Mouse (Mus musculus): ENCODE measurements around the gene Copg2.
A peak's percentile ranks its signal among the peaks of the same experiment; 100 is the strongest.

Copg2 gene

DNA sequence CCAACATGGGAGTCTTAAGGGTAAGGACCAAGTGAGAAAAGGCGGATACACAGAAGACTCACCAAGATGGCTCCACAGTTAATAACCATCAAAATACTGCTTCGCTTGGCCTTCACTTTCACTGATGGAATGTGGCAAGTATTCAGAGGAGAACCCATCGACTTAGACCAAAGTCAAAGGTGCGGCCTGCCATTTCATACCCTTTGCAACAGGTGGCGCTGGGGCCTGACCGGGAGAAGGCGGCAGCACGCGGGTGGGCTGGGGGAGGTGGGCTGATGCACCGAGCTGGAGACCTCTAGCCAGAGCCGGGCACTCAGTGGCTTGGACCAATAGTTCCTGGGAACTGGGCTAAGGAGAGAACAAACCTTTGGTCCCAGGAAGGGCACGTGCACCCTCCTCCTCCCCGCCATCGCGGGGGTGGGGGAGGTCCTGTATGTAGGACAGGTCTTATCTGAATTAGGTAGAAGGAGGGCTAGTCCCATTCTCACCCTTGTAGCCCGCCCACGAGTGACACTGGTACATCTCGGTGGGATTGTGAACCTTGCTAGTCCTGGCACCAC lies 163.9 kb downstream of the Copg2 start:
- DNase-seq = no peak

DNA sequence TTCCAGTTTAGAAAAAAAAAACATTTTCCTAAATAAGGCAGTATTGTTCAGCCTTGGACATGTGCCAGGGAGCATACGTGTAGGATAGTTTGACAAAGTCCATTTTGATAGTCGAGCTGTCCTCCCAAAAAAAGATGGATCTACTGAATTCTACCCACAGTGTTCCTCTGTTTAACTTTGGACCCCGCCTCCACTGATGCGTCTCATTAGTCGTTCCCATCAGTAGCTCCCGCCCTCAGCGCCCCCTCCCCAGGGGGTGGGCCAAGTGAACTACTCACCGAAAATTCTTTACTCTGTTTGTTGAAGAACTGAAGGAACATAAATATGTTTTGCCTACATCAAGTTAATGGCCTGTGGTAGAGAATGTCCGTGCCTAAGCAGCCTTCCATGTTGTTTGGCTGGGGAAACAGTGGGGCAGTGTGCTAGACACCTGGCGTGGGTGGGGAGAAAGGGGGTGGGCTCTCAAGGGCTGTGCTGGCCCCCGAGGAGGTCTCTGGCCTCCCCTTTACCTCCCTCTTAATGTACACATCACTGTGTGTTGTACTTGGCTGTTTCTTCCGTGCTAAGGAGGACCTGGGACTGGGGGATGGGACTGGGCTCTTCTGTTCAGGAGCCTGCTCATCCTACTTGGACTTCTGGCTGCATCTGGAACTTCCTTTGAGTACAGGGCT lies 166.2 kb downstream of the Copg2 start:
- DNase-seq = no peak

DNA sequence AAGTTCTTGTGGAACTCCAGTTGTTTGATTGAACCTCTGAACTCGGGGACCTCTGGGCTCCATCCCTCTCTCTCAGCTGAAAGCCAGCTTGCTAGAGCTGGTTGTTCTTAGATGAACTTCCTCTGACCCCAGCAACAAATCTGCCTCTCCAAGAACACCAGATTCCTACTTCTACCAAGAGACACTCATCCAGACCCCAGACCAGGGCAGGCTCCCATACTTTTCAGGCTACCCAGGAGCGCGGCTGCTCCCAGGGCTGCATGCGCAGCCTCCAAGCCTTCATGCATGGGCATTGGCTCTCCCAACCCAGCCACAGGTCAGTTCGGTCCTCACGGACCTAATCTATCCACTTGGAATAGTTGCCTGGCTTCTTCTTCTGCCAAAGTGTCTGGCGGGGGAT lies 173.3 kb downstream of the Copg2 start, which contains the start of gene Mest:
Gene Mest (plus strand): TSS at position 217 of the 400 bp plus-strand sequence.
- no peak for DNase-seq

DNA sequence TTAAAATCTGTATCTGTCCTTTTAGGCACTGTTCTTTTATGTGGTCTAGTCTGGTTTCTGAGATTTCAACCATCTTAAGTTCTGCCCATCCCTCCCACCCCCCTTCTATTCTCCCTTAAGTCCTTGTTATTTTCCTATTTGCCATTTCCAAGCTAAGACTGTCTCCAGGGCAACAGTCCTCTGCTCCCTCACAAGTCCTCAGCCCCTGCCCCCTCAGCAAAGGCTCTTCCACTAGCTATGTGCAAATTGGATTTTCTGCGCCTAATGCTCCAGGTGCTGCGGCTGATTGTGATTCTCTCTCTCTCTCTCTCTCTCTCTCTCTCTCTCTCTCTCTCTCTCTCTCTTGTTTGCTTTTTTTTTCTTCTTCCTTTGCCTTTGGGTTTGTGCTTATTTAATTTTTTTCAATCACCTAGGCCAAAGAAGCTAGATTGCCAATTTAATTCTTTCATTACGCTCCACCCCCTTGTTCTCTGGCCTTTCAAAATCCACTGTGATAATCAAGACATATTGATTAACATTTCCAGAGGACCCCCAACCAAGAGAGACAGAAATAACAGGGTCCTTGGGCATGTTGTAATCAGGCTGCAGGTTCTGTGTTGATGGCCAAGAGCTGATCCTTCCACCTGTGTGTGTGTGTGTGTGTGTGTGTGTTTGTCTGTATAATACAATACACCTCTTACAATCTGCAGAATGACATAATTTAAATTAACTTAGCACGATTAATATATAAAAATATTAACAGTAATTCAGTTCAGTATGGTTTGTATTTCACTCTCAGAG lies 174.0 kb downstream of the Copg2 start:
- no peak for DNase-seq

DNA sequence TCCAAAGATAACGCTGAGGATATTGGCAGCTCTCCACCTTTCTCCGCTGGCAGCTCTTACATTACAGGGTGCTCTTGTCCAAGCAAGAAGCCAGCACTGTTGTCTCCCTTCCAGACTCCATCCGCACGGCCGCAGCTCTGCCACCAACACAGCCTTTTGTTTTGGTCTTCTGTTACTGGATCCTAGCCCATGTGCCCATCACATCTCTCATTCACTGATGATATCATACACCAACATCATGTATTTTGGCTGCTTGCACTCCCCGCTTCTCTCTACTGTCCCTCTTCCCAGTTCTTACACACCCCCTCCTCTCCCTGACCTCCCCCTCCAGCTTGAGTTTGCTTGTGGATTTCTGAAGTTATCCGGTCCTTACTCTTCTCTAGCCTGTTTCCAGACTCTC lies 179.8 kb downstream of the Copg2 start:
- peak in 1 of 2 experiments; percentile 42 for DNase-seq

DNA sequence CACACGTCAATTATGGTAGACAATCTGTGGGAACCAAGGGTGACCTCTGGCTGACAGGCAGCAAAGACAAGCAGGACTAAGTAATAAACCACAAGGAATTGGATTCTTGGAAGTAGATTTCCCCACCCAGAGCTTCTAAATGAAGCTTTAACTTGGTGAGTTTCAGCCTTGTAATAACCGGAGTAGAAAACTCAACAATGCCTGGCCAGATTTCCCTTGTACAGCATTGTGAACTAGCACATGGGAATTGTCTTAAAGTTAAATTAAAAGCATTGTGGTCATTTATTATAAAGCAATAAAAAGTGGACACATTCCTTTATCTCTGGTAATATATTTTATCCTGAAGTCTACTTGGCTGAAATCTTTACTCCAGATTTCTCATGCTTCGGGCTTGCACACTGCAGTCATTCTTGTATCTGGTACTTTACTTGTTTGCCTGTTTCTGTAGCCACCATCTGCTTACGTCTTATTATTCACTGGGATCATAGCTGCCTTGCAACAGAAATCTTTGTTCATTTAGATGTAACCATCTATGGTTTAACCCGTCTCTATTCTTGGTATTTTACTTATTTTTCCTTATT lies 181.6 kb downstream of the Copg2 start:
- DNase-seq = no peak

DNA sequence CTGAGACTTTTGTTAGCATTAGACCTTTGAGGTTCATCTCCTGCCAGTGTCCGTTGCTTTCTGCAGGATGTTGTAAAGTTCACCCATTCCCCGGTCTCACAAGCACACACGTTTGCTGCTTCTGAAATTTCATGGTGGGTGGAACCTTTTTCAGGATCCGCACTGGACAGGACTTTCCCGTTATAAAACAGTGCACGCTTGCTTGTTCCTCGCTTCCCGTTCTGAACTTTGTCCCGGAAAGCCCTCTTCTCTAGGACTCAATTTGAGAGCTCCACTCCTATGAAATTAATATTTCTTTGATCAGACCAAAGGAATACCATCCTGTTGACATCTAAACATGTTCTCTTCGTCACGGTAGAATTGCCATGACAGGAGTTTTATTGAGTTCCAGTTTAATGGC lies 182.7 kb downstream of the Copg2 start:
- no peak for DNase-seq

DNA sequence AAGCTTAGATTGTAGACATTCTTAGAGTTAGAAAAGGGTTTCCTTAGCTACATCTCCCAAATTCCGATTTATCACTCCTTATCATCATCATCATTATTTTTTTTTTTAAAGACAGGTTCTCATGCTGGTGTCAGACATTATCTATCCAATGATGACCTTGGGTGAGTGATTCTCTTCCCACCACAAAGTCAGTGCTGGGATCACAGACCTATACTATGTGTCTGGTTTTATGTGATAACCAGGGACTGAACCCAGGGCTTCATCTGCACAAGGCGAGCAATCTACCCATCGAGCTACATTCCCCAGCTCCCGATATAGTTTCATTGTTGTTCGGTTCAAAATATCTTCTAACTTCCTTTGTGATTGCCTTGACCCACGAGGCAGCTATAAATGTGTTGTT lies 183.1 kb downstream of the Copg2 start:
- no peak for DNase-seq

DNA sequence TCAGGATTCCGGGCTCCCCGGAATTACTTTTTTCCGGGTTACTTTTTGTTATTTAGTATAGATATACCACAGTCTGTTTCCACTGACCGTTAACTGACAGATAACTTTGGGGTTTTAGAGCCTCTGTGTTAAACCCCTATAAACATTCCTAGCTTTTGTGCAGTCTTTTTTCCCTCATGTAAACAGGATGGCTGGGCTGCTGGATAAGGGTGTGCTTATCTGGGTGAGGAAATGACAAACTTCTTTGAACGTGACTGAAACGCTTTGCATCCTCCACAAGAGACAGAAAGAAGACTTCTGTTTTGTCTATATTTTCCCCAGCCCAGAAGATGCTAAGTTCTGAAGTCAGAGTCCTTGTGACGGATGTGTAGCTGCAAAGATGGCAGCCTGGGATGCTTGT lies 184.1 kb downstream of the Copg2 start:
- DNase-seq = no peak

DNA sequence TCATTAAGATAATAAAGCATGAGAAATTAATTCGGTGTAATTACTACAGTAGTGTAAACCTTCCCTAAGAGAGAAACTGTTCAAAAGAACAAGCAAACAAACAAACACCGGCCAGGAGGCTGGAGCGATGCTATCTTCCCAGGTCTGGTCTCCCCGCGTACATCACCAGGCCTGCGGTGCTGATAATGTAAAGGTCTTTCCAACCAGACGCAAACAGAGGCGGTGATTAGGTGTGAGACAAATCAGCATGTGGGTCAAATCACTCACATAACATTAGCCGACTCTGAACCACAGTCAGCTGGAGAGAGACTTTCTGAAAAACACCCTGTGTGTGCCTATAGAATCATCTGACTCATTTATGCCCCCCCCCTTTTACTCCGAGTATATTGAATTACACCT lies 185.2 kb downstream of the Copg2 start:
- DNase-seq = no peak

DNA sequence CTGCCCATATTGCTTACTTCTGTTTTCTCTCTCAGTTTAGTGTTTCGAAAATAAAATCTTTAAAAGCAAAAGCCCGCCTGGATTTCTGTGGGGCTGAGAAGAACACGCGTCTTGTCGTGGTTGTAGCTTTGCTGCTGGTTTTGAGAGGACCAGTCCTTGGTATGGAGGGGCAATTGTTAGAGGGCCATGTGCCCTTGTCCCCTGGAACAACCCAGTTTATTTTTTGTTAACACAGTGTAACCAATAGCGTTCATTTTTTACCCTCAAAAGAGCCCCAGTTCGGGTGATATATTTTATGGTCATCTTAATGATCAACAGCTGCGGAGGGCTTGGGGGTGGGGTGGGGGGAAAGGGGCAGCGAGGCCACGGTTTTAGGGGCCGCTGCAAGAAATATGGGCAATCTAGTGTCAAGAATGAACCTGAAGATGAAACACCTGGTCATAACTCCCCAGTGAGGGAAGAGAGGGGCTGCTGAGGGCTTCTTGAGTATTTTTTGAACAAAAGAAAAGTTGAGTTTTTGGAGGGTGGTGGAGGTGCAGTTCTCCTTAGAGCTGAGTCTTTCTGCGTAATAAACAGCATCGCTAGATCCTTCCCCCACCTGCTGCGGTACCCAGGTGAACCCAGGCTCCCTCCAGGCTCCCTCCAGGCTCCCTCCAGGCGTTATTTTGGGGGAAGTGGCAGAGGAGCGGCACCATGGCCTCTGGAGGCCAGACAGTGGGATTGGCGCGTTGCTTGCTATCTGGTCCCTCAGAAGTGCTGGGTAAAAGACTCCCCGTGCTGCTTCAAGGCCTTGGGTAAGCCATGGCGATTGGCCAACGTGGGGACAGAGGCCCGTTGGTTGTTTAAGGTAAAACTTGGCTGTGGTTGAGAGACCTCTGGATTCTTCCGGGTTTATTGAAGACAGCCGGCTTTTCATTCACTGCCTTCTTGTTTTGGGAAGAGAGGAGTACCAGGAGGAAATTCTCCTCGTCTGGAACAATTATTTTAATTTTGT lies 185.9 kb downstream of the Copg2 start:
- DNase-seq = no peak

DNA sequence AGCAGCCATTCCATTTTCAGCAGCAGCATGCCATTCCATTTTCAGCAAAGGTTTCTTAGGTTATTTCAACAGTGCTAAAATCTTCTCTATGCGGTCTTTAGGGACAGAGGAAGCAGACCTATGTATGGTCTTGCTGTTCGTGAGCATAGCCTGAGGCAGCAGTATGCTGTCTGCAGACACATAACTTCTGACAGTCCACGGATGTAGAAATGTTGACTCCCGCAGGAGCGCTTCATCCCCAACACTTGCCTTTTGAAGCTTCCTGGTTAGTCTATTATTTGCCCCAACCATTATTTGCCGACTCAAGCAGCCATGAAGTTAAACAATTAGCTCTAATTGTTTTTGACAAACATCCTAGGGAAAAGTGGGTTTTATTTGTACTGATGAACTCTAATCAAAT lies 187.5 kb downstream of the Copg2 start:
- DNase-seq = no peak

DNA sequence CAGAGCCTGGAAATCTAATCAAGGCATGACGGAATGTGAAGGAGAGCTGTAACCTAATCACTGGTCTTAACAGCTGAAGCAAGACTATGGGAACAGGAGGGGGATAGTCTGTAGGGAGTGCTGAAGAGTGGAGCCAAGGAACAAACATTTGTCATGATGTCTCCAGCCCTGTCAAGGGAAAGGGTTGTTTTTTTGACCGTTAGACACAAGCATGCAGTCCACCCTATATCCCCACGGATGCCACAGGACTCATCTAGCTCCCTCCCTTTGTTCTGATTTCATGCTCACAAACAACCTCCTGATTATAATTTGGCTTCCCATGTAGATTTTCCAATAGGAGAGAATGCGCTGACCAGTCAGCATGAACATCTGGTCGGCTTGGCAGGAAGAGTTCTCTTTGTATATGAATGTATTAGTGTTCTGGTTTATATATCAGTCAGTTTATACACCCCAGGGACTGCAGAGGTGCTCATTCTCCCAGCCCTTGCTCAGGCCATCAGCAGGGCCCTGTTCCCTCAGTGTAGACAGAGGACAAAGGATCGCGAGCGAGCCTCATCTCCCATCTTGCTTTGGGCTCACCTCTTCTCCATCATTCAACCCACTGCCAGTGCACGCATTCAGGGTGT lies 192.5 kb downstream of the Copg2 start:
- no peak for DNase-seq

DNA sequence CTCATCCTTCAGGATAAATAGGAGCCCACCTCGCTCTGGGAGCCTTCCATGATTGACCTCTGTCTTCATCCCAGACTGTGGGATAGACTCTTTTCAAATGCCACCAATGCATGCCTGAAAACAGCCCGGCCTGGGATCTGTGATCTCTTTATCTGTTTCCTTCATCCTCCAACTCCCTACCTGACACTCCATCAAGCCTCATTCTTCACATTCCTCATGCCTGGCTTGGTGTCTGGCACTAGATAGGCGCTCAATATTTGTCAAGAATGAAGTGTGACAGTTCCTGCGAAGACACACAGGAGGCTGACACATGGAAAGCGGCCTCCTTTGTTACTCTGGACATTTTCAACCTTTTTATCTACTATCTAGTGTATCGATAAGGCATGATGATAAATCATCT lies 193.1 kb downstream of the Copg2 start:
- DNase-seq = peak; percentile 46 to 62

DNA sequence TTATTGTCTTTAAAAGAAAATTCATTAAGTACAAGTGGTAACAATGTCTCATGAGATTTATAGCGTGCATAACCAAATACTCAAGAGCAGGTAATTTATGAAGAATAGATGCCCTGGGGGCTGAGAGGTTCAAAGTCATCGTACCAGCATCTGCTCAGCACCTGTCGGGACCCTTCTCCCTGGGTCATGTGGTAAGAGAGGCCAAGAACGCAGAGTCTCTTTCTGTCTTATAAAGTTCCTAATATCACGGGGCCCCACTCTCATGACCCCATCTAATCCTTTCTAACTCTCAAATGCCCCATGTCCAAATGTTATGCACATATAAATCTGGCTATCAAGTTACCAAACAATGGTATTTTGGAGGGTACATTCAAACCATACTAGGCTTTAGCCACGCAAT lies 193.7 kb downstream of the Copg2 start:
- DNase-seq = no peak

DNA sequence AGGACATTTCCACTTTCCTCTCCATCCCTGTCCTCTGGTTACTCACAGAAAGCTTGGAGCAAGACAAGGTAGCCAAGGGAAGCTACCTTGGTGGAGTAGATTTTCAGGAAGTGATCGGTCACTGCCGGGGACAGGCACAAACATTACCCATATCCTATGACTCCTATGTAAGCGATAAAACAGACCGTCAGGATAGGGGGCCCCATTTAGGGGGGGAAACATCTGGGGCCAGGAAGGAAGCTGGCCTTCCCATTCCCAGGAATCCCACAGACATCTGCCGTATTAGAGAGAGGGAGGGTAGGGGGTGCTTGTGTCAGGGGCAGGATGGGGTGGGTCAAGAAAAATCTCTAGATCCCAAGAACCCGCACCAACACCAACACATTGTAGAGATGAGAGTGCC lies 196.4 kb downstream of the Copg2 start:
- DNase-seq = no peak

DNA sequence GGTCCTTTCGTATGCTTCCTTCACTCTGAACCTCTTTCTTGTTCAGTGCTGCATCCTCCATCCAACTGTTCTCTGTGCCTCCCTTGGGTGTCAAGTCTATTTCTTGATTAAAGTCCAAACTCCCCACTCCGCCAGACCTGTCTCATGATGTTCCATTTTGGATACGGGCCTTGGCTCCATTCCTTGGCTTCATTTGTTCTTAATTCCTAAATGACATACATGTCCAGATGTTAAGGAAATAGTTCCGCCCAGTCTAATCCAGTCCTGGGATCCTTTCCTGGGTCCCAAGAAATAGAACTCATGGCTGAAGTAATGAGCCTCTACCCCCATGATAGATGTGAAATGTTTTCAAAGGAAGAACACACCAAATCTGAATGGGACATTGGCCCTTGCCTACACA lies 198.6 kb downstream of the Copg2 start:
- no peak for DNase-seq

Data from cerebellum, postnatal 10 days (tissue).